Mouse (Mus musculus): ENCODE results near the gene Usp12. TPM values are rescaled to one million over a fixed set of nuclear protein-coding genes. Genes with fewer than 3 reads are reported as not detected.

Gene Usp12
- polyA plus RNA-seq, 1 experiment = 26.5 TPM

DNA sequence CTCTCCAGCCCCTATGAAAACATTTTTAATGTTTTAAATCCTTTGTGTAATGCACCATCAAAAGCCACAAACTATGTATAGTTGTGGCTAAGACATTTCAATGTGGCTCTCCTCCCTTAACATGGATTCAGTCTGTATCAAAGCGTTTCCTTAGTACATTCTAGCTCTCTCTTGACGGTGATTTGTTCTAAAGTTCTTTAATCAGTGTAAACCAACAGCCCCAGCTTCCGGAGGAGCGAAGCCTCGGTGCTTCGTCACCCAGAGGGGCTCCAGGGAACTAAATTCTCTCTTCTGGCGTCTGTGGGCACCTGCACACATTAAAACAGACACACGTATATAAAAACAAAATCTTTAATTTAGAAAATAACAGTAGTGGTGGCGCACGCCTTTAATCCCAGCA, 10.9 kb downstream of the Usp12 start:
- WGBS = 95% methylated on average over 10 of the region's 10 CpGs
- Histone ChIP-seq H3K4me1 (ENCODE audit: control insufficient read depth, insufficient read depth, low read length) (peaks cover 26% of the 10 kb centered on the region), H3K27ac (ENCODE audit: insufficient read depth, low read length) (no peak overlapping the region), H3K4me3 (replicated peaks; ENCODE audit: insufficient read depth, low read depth, low read length) (no peak overlapping the region), H3K27me3 (ENCODE audit: control insufficient read depth, insufficient read depth, low read length) (no peaks in the 10 kb centered on the region)
- no peak for TF ChIP-seq CTCF (IDR thresholded peaks at IDR 0.05; ENCODE audit: borderline replicate concordance, insufficient read depth, low read depth, low read length)
- TF ChIP-seq POLR2A (IDR thresholded peaks at IDR 0.05; ENCODE audit: borderline replicate concordance, insufficient read depth, low read length) = no peak
- no peak for DNase-seq

DNA sequence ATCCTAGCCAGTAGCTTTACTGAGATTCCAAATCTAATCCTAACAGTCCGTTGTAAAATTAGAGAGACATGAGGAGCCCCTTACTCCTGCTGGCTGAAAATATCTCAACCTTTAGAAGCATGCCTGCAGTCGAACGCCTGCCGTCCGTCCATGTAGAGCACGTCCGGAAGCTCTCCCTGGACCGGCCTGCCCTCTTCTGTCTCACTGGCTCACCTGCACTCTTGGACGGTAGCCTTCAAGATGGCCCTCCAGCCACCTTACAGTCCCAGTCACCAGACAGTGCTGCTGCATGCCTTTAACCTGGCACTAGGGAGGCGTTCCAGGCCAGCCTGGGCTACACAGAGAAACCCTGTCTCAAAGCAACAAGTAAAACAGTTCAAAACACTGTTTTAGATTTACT, 11.5 kb downstream of the Usp12 start:
- 46% methylated on average over 10 of the region's 10 CpGs for WGBS

DNA sequence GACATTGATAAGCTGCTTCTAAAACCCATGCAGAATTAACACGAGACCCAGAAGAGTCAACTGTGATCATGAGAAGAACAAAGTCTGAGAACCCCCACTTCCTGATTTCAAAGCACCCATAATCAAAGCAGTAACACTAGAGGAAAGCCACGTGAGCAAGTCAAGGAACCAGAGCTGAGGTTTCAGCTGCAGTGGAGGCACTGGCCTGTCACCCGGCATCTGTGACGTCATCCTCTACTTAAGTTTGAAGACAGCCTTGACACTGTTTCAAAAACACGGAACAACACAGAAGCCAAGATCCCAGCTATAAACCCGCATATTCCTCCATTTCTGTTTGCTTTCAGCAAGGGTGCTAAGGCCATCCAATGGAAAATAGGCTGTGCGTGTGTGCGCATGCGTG, 13.1 kb downstream of the Usp12 start:
- Histone ChIP-seq H3K27ac (ENCODE audit: insufficient read depth, low read length) (no peak overlapping the region), H3K4me3 (replicated peaks; ENCODE audit: insufficient read depth, low read depth, low read length) (no peak overlapping the region), H3K4me1 (ENCODE audit: control insufficient read depth, insufficient read depth, low read length) (peaks cover 32% of the 10 kb centered on the region), H3K27me3 (ENCODE audit: control insufficient read depth, insufficient read depth, low read length) (no peaks in the 10 kb centered on the region)
- DNase-seq = no peak
- TF ChIP-seq CTCF (IDR thresholded peaks at IDR 0.05; ENCODE audit: borderline replicate concordance, insufficient read depth, low read depth, low read length) (no peak), POLR2A (IDR thresholded peaks at IDR 0.05; ENCODE audit: borderline replicate concordance, insufficient read depth, low read length) (no peak)
- WGBS = 85% methylated on average over 9 of the region's 9 CpGs

More for the DNA sequence above, 11.5 kb downstream of the Usp12 start:
- TF ChIP-seq POLR2A (IDR thresholded peaks at IDR 0.05; ENCODE audit: borderline replicate concordance, insufficient read depth, low read length) = no peak
- TF ChIP-seq CTCF (IDR thresholded peaks at IDR 0.05; ENCODE audit: borderline replicate concordance, insufficient read depth, low read depth, low read length) = peak; percentile 37; the same call in 1 of the 2 replicates
- DNase-seq = peak; percentile 32 to 45
- H3K4me3 ChIP-seq (replicated peaks; ENCODE audit: insufficient read depth, low read depth, low read length) = no peak overlapping the region
- peaks cover 20% of the 10 kb centered on the region for H3K4me1 ChIP-seq (ENCODE audit: control insufficient read depth, insufficient read depth, low read length)
- no peaks in the 10 kb centered on the region for H3K27me3 ChIP-seq (ENCODE audit: control insufficient read depth, insufficient read depth, low read length)
- no peak overlapping the region for H3K27ac ChIP-seq (ENCODE audit: insufficient read depth, low read length)

DNA sequence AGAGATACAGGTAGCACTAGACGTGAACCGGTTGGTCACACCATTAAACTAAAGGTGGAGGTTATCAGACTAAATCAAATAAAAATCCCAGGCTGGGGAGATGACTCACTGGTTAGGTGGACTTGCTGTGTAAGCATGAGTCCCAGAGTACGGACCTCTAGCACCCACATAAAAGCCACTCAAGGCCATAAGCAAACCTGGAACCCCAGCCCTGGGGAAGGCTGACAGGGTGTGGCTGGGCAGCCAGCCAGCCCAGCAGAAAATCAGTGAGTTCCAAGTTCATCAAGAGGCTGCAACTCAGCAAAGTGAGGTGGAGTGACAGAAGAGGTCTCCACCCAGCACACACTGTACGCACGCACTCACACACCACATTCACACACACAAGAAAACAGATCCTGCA, 14.9 kb downstream of the Usp12 start:
- Histone ChIP-seq H3K4me1 (ENCODE audit: control insufficient read depth, insufficient read depth, low read length) (peaks cover 37% of the 10 kb centered on the region), H3K4me3 (replicated peaks; ENCODE audit: insufficient read depth, low read depth, low read length) (no peak overlapping the region), H3K27me3 (ENCODE audit: control insufficient read depth, insufficient read depth, low read length) (no peaks in the 10 kb centered on the region), H3K27ac (ENCODE audit: insufficient read depth, low read length) (no peak overlapping the region)
- WGBS = 72% methylated on average over 5 of the region's 5 CpGs
- no peak for DNase-seq
- TF ChIP-seq POLR2A (IDR thresholded peaks at IDR 0.05; ENCODE audit: borderline replicate concordance, insufficient read depth, low read length) (no peak), CTCF (IDR thresholded peaks at IDR 0.05; ENCODE audit: borderline replicate concordance, insufficient read depth, low read depth, low read length) (no peak)

DNA sequence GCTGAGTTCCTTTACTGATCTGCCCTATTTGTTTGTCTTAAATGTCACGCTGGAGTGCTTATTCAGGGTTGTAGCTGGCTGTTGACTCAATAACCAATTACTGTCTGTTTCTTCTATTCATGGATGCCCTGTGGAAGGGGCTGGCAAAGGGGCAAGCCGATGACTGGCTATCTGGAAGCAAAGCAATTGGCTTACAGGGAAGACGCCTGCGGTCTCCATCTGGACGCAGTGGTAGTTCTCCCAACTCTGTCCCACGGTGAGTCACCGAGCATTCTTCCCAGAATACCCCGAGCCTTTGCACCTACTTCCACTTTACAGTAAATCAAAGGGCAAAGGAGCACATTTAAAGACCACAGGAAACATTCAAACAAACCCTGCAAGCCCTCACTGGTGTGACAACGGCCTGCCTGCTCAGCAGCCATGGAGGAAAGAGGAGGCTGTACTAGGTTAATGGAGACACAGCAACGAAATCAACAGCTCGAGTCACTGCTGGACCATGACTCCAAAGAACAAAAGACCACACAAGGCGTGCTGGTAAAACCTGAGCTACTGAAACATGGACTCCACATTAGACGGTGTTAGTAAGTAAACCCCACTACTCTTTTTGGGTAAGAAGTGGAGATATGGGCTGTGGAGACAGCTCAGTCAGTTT, 17.7 kb downstream of the Usp12 start:
- H3K27me3 ChIP-seq (ENCODE audit: control insufficient read depth, insufficient read depth, low read length) = no peaks in the 10 kb centered on the region
- peak; percentile 89 to 96 for DNase-seq
- TF ChIP-seq CTCF (IDR thresholded peaks at IDR 0.05; ENCODE audit: borderline replicate concordance, insufficient read depth, low read depth, low read length) = no peak
- TF ChIP-seq POLR2A (IDR thresholded peaks at IDR 0.05; ENCODE audit: borderline replicate concordance, insufficient read depth, low read length) = no peak
- H3K4me3 ChIP-seq (replicated peaks; ENCODE audit: insufficient read depth, low read depth, low read length) = peak overlapping the region; percentile 19
- WGBS = 17% methylated on average over 13 of the region's 13 CpGs
- peaks cover 37% of the 10 kb centered on the region for H3K4me1 ChIP-seq (ENCODE audit: control insufficient read depth, insufficient read depth, low read length)
- H3K27ac ChIP-seq (ENCODE audit: insufficient read depth, low read length) = peak overlapping the region; percentile 88

DNA sequence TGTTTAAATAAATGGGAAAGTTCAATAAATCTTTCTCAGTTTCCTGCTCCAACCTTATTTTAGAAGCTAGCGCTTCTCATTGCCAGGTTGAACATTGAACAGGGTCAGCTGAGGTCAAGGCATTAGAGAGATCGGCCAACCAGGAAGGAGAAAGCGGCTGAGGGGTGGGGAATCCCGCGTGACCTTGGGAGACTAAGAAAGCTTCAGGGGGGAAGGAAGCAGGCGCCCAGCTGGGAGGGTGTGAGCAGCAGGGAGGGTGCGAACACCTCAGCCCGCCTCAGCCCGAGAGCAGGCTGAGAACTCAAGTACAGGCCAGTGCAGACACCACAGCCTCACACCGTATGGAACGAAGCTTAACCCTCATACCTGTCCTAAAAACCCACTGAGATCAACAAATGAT, 22.8 kb downstream of the Usp12 start:
- no peak for DNase-seq
- TF ChIP-seq CTCF (IDR thresholded peaks at IDR 0.05; ENCODE audit: borderline replicate concordance, insufficient read depth, low read depth, low read length) (no peak), POLR2A (IDR thresholded peaks at IDR 0.05; ENCODE audit: borderline replicate concordance, insufficient read depth, low read length) (no peak)
- 59% methylated on average over 11 of the region's 11 CpGs for WGBS
- Histone ChIP-seq H3K4me1 (ENCODE audit: control insufficient read depth, insufficient read depth, low read length) (peaks cover 25% of the 10 kb centered on the region), H3K27ac (ENCODE audit: insufficient read depth, low read length) (no peak overlapping the region), H3K27me3 (ENCODE audit: control insufficient read depth, insufficient read depth, low read length) (no peaks in the 10 kb centered on the region), H3K4me3 (replicated peaks; ENCODE audit: insufficient read depth, low read depth, low read length) (no peak overlapping the region)

DNA sequence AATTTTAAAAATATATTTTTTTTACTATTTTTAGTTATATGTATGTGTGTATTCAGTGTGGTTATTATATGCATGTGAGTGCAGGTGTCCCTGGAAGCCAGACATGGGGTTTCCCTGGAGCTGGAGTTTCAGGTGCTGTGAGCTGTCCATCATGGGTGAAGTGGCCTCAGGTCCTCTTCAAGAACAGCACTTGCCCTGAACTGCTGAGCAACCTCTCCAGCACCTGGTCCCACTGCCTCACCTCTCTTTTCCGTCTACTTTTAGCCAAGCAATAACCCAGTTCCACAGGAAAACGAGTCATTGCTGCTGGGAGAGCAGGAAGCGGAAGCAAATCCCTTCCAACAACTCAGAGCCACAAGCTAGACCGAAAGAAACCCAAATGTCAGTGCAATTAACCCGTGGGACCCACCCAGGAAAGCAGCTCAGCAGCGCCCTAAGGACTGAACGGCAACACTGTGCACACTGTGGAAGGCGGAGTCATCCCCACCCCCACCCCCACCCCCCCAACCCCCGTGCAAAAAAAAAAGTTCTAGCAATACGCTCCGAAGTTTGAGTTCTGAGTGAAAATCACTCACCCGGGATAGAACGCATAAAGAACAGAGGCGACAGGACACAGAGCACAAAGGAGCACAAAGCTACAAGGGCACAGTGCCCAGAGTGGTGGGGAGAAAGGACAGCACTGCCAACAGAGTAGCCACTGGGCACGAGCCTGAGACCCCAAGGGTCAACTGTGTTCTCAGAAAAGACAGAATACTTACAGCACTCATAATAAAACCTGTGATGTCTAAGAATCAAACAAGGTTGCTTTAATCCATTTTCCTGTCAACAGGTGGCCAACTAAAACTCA, 24.6 kb downstream of the Usp12 start:
- Histone ChIP-seq H3K27me3 (ENCODE audit: control insufficient read depth, insufficient read depth, low read length) (no peaks in the 10 kb centered on the region), H3K4me3 (replicated peaks; ENCODE audit: insufficient read depth, low read depth, low read length) (no peak overlapping the region), H3K4me1 (ENCODE audit: control insufficient read depth, insufficient read depth, low read length) (peaks cover 18% of the 10 kb centered on the region), H3K27ac (ENCODE audit: insufficient read depth, low read length) (no peak overlapping the region)
- no peak for DNase-seq
- WGBS = 30% methylated on average over 15 of the region's 15 CpGs
- TF ChIP-seq POLR2A (IDR thresholded peaks at IDR 0.05; ENCODE audit: borderline replicate concordance, insufficient read depth, low read length) (no peak), CTCF (IDR thresholded peaks at IDR 0.05; ENCODE audit: borderline replicate concordance, insufficient read depth, low read depth, low read length) (no peak)

DNA sequence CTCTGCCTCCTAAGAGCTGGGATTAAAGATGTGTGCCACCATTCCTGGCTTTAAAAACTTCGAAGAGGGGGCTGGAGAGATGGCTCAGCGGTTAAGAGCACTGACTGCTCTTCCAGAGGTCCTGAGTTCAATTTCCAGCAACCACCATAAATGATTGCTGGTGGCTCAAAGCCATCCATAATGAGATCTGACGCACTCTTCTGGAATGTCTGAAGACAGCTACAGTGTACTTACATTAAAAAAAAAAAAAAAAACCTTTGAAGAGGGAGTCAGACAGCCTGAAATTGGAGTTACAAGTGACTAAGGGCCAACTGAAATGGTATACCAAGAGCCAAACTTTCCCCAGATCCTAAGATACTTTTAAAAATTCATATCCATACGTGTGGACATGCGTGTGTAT, 29.0 kb downstream of the Usp12 start:
- WGBS = 93% methylated on average over 5 of the region's 5 CpGs
- no peak for DNase-seq
- TF ChIP-seq POLR2A (IDR thresholded peaks at IDR 0.05; ENCODE audit: borderline replicate concordance, insufficient read depth, low read length) (no peak), CTCF (IDR thresholded peaks at IDR 0.05; ENCODE audit: borderline replicate concordance, insufficient read depth, low read depth, low read length) (no peak)
- Histone ChIP-seq H3K27me3 (ENCODE audit: control insufficient read depth, insufficient read depth, low read length) (no peaks in the 10 kb centered on the region), H3K27ac (ENCODE audit: insufficient read depth, low read length) (no peak overlapping the region), H3K4me1 (ENCODE audit: control insufficient read depth, insufficient read depth, low read length) (peaks cover 10% of the 10 kb centered on the region), H3K4me3 (replicated peaks; ENCODE audit: insufficient read depth, low read depth, low read length) (no peak overlapping the region)
